Mouse (Mus musculus) liver, postnatal 0 days (tissue): ENCODE measurements around the gene Plcb2. TPM values are rescaled to one million over a fixed set of nuclear protein-coding genes. Genes with fewer than 3 reads are reported as not detected.

Source experiments
- ATAC-seq: fragments of 200-750 bp; cut with Nextera tagmentation; 2 replicates; pipeline ENCODE4 v1.8.0; 2017; ENCODE audit warnings: mild to moderate bottlenecking, moderate library complexity
- DNase-seq: peaks from one replicate; pipeline ENCODE4 v3.0.0-alpha.2; 2016
- H3K27ac ChIP-seq: fragments of 300-500 bp; sonication (generic); 2 replicates; pipeline ENCODE4 v1.5.1; 2014; ENCODE audit warnings: antibody characterized with exemption, moderate library complexity, mild to moderate bottlenecking, low read depth
- H3K27me3 ChIP-seq: fragments of 300-500 bp; sonication (generic); 2 replicates; pipeline ENCODE4 v1.6.1; 2014; ENCODE audit warnings: low read length, control low read depth, mixed read lengths; ENCODE audit not compliant: insufficient read depth
- H3K36me3 ChIP-seq: fragments of 300-500 bp; sonication (generic); replicated peaks from 2 replicates; pipeline ENCODE4 v1.6.1; 2014; ENCODE audit warnings: mild to moderate bottlenecking, control low read depth, low read length, moderate library complexity, mixed read lengths; ENCODE audit not compliant: insufficient read depth
- H3K4me1 ChIP-seq: fragments of 300-500 bp; sonication (generic); 2 replicates; pipeline ENCODE4 v1.6.1; 2014; ENCODE audit warnings: antibody characterized with exemption, mild to moderate bottlenecking, control low read depth; ENCODE audit not compliant: insufficient read depth
- H3K4me2 ChIP-seq: fragments of 300-500 bp; sonication (generic); 2 replicates; pipeline ENCODE4 v1.6.1; 2014; ENCODE audit warnings: low read depth, mild to moderate bottlenecking, low read length, moderate library complexity, mixed read lengths
- H3K4me3 ChIP-seq: fragments of 300-500 bp; sonication (generic); 2 replicates; pipeline ENCODE4 v1.5.1; 2014; ENCODE audit warnings: low read depth, low read length
- H3K9ac ChIP-seq: fragments of 300-500 bp; sonication (generic); replicated peaks from 2 replicates; pipeline ENCODE4 v1.6.1; 2014; ENCODE audit warnings: mild to moderate bottlenecking, moderate library complexity
- H3K9me3 ChIP-seq: fragments of 300-500 bp; sonication (generic); 2 replicates; pipeline ENCODE4 v1.6.1; 2016; ENCODE audit warnings: mild to moderate bottlenecking, control low read depth, low read length, mixed read lengths
- CTCF ChIP-seq: sonication (generic); IDR thresholded peaks from 2 replicates; pipeline ENCODE4 v1.5.1; 2016; ENCODE audit warnings: antibody characterized with exemption, low read depth
- EP300 ChIP-seq: IDR thresholded peaks from 2 replicates; pipeline ENCODE4 v1.6.1; 2016; ENCODE audit warnings: antibody characterized with exemption, low read depth, mild to moderate bottlenecking
- WGBS: fragments of 180-500 bp; shearing (Covaris S2); extraction: QIAGEN DNeasy Blood & Tissue Kit; methylation state at CpG from one replicate; pipeline ENCODE4 v1.1.7; 2014; ENCODE audit not compliant: insufficient replicate concordance; 5-methylcytosine and 5-hydroxymethylcytosine counted together
- polyA plus RNA-seq: library from polyadenylated mRNA; unstranded; fragments of >200 nt; fragmentation: Nextera tagmentation; extraction: Ambion mirVana; gene quantifications from 2 replicates; pipeline ENCODE4 v1.2.1, GENCODE M21; 2015

Gene Plcb2
- polyA plus RNA-seq, 1 experiment from 2014 or later = 1.9 TPM

GRCm38 (mm10) chr2:118740341-118740740 lies 12.1 kb upstream of the Plcb2 start:
- Histone ChIP-seq H3K4me1 (peaks cover 8% of the 10 kb centered on the region), H3K4me2 (no peak overlapping the region), H3K27me3 (peaks cover 6% of the 10 kb centered on the region), H3K4me3 (no peak overlapping the region), H3K9ac (no peak overlapping the region), H3K36me3 (no peaks in the 10 kb centered on the region), H3K27ac (no peak overlapping the region), H3K9me3 (no peaks in the 10 kb centered on the region)
- 39% methylated on average over 3 of the region's 3 CpGs for WGBS
- no peak for ATAC-seq
- no peak for TF ChIP-seq CTCF
- no peak for TF ChIP-seq EP300
- no peak for DNase-seq

- WGBS = 78% methylated on average over 5 of the region's 5 CpGs
- H3K27ac ChIP-seq = no peak overlapping the region
- peaks cover 16% of the 10 kb centered on the region for H3K4me1 ChIP-seq
- H3K27me3 ChIP-seq = peaks cover 4% of the 10 kb centered on the region; the same call in 1 of the 2 replicates
- H3K4me2 ChIP-seq = no peak overlapping the region
- H3K36me3 ChIP-seq = no peaks in the 10 kb centered on the region
- H3K9me3 ChIP-seq = no peaks in the 10 kb centered on the region
- no peak overlapping the region for H3K4me3 ChIP-seq
- no peak for DNase-seq
- ATAC-seq = no peak
- no peak overlapping the region for H3K9ac ChIP-seq
- TF ChIP-seq CTCF = no peak
- no peak for TF ChIP-seq EP300
Measured at GRCm38 (mm10) chr2:118733341-118733740, 5.1 kb upstream of the Plcb2 start.

GRCm38 (mm10) chr2:118731981-118732380 lies 3.7 kb upstream of the Plcb2 start:
- peaks cover 23% of the 10 kb centered on the region for H3K4me1 ChIP-seq
- WGBS = 71% methylated on average over 5 of the region's 5 CpGs
- no peak overlapping the region for H3K27ac ChIP-seq
- H3K4me2 ChIP-seq = no peak overlapping the region
- H3K4me3 ChIP-seq = no peak overlapping the region
- H3K9ac ChIP-seq = no peak overlapping the region
- H3K36me3 ChIP-seq = no peaks in the 10 kb centered on the region
- peaks cover 4% of the 10 kb centered on the region; the same call in 1 of the 2 replicates for H3K27me3 ChIP-seq
- no peak for ATAC-seq
- no peaks in the 10 kb centered on the region for H3K9me3 ChIP-seq
- TF ChIP-seq CTCF (no peak), EP300 (no peak)
- DNase-seq = no peak

- no peaks in the 10 kb centered on the region for H3K36me3 ChIP-seq
- H3K9ac ChIP-seq = no peak overlapping the region
- WGBS = 4% methylated on average over 3 of the region's 3 CpGs
- DNase-seq = peak; percentile 74
- H3K4me2 ChIP-seq = no peak overlapping the region
- peaks cover 4% of the 10 kb centered on the region; the same call in 1 of the 2 replicates for H3K27me3 ChIP-seq
- H3K4me1 ChIP-seq = peaks cover 34% of the 10 kb centered on the region
- TF ChIP-seq CTCF (peak; percentile 85), EP300 (no peak)
- ATAC-seq = no peak
- H3K9me3 ChIP-seq = no peaks in the 10 kb centered on the region
- no peak overlapping the region for H3K27ac ChIP-seq
- no peak overlapping the region for H3K4me3 ChIP-seq
Measured at GRCm38 (mm10) chr2:118730622-118730915, 2.3 kb upstream of the Plcb2 start.

GRCm38 (mm10) chr2:118729816-118730621 lies 1.8 kb upstream of the Plcb2 start:
- no peak for ATAC-seq
- Histone ChIP-seq H3K4me3 (no peak overlapping the region), H3K4me1 (peaks cover 34% of the 10 kb centered on the region), H3K27ac (no peak overlapping the region), H3K4me2 (no peak overlapping the region), H3K9me3 (no peaks in the 10 kb centered on the region), H3K9ac (no peak overlapping the region), H3K27me3 (peaks cover 4% of the 10 kb centered on the region; the same call in 1 of the 2 replicates), H3K36me3 (no peaks in the 10 kb centered on the region)
- TF ChIP-seq EP300 = no peak
- 28% methylated on average over 8 of the region's 8 CpGs for WGBS
- DNase-seq = no peak

GRCm38 (mm10) chr2:118729194-118729593 lies 956 bp upstream of the Plcb2 start:
- Histone ChIP-seq H3K27ac (peak overlapping the region; percentile 44), H3K9me3 (no peaks in the 10 kb centered on the region), H3K27me3 (peaks cover 4% of the 10 kb centered on the region; the same call in 1 of the 2 replicates), H3K9ac (no peak overlapping the region), H3K4me2 (peak overlapping the region; percentile 62), H3K36me3 (no peaks in the 10 kb centered on the region), H3K4me3 (no peak overlapping the region), H3K4me1 (peaks cover 34% of the 10 kb centered on the region)
- 22% methylated on average over 4 of the region's 4 CpGs for WGBS
- no peak for DNase-seq
- TF ChIP-seq CTCF = no peak
- no peak for TF ChIP-seq EP300
- ATAC-seq = peak; percentile 16; the same call in 1 of the 2 replicates
